Mouse (Mus musculus): ENCODE measurements around the gene Dock1.

GRCm38 (mm10) chr7:134690118-134690517, 19.7 kb downstream of the Dock1 start:
- TF ChIP-seq CTCF (conservative IDR thresholded peaks at IDR 0.05; ENCODE audit: low read length) (no peak), NANOG (IDR thresholded peaks at IDR 0.05; ENCODE audit: borderline replicate concordance, low read length) (no peak)

Data from E14TG2a.4 (cell line).